Mouse (Mus musculus): ENCODE measurements around the gene Gria1.

Gene Gria1

GRCm38 (mm10) chr11:57011024-57011690 is at the start of gene Gria1:
Gria1 (plus strand) TSS chr11:57011387.
- CTCF ChIA-PET: no interaction called here

- CTCF ChIA-PET: no interaction called here
Observed at GRCm38 (mm10) chr11:56961751-56962150, 49.4 kb upstream of the Gria1 start.

- CTCF ChIA-PET: no interaction called here
Observed at GRCm38 (mm10) chr11:56972814-56973213, 38.4 kb upstream of the Gria1 start.

GRCm38 (mm10) chr11:56984321-56985000 is 26.7 kb upstream of the Gria1 start:
- CTCF ChIA-PET: no interaction called here

GRCm38 (mm10) chr11:56985457-56985856 is 25.7 kb upstream of the Gria1 start:
- CTCF ChIA-PET: no interaction called here

GRCm38 (mm10) chr11:56999601-57000001 is 11.6 kb upstream of the Gria1 start:
- CTCF ChIA-PET: no interaction called here

- CTCF ChIA-PET: no interaction called here
Observed at GRCm38 (mm10) chr11:57004611-57005010, 6.6 kb upstream of the Gria1 start.

GRCm38 (mm10) chr11:57005341-57005740 is 5.8 kb upstream of the Gria1 start:
- CTCF ChIA-PET: no interaction called here

- CTCF ChIA-PET: no interaction called here
Observed at GRCm38 (mm10) chr11:57007790-57008189, 3.4 kb upstream of the Gria1 start.

GRCm38 (mm10) chr11:57010611-57011010 is 576 bp upstream of the Gria1 start:
- CTCF ChIA-PET: no interaction called here

GRCm38 (mm10) chr11:57011691-57012039 is 478 bp downstream of the Gria1 start:
- CTCF ChIA-PET: no interaction called here

- CTCF ChIA-PET: no interaction called here
Observed at GRCm38 (mm10) chr11:57012287-57012921, 1.2 kb downstream of the Gria1 start.

- CTCF ChIA-PET: no interaction called here
Observed at GRCm38 (mm10) chr11:57013464-57014190, 2.4 kb downstream of the Gria1 start.

GRCm38 (mm10) chr11:57014396-57014795 is 3.2 kb downstream of the Gria1 start:
- CTCF ChIA-PET: no interaction called here

GRCm38 (mm10) chr11:57018536-57018935 is 7.3 kb downstream of the Gria1 start:
- CTCF ChIA-PET: no interaction called here

- CTCF ChIA-PET: no interaction called here
Observed at GRCm38 (mm10) chr11:57022400-57022799, 11.2 kb downstream of the Gria1 start.

- CTCF ChIA-PET: no interaction called here
Observed at GRCm38 (mm10) chr11:57030448-57030847, 19.3 kb downstream of the Gria1 start.

GRCm38 (mm10) chr11:57038807-57039206 is 27.6 kb downstream of the Gria1 start:
- CTCF ChIA-PET: no interaction called here

GRCm38 (mm10) chr11:57039306-57039705 is 28.1 kb downstream of the Gria1 start:
- CTCF ChIA-PET: no interaction called here

GRCm38 (mm10) chr11:57042057-57042456 is 30.9 kb downstream of the Gria1 start:
- CTCF ChIA-PET: no interaction called here

- CTCF ChIA-PET: no interaction called here
Observed at GRCm38 (mm10) chr11:57044146-57044545, 33.0 kb downstream of the Gria1 start.

GRCm38 (mm10) chr11:57051666-57052562 is 40.7 kb downstream of the Gria1 start:
- CTCF ChIA-PET: no interaction called here
